Mouse (Mus musculus) kidney, adult 2 months (tissue): ENCODE results near the gene Ramac. TPM values are rescaled to one million over a fixed set of nuclear protein-coding genes. Genes with fewer than 3 reads are reported as not detected.

Experiments used
- DNase-seq: peaks from one replicate; pipeline ENCODE4 v3.0.0; 2021
- H3K27ac ChIP-seq: fragments of 200-500 bp; 2 replicates; pipeline ENCODE4 v1.5.1; 2012; ENCODE audit warnings: low read depth, low read length, control low read depth, inconsistent platforms; ENCODE audit not compliant: insufficient read depth
- H3K27me3 ChIP-seq: fragments of 200-500 bp; replicated peaks from 2 replicates; pipeline ENCODE4 v1.6.1; 2012; ENCODE audit warnings: mild to moderate bottlenecking, moderate library complexity, low read length, inconsistent platforms; ENCODE audit not compliant: control insufficient read depth, insufficient read depth
- H3K36me3 ChIP-seq: fragments of 200-500 bp; 2 replicates; pipeline ENCODE4 v1.6.1; 2012; ENCODE audit warnings: mild to moderate bottlenecking, moderate library complexity, low read length, inconsistent platforms; ENCODE audit not compliant: control insufficient read depth, insufficient read depth
- H3K4me1 ChIP-seq: fragments of 200-500 bp; 2 replicates; pipeline ENCODE4 v1.6.1; 2011; ENCODE audit warnings: low read length; ENCODE audit not compliant: control insufficient read depth, insufficient read depth
- H3K4me3 ChIP-seq: fragments of 200-500 bp; 2 replicates; pipeline ENCODE4 v1.5.1; 2011; ENCODE audit warnings: mild to moderate bottlenecking, low read depth, low read length, control low read depth; ENCODE audit not compliant: insufficient read depth
- CTCF ChIP-seq: fragments of 200-500 bp; conservative IDR thresholded peaks from 2 replicates; pipeline ENCODE4 v1.5.1; 2011; ENCODE audit warnings: low read depth, mild to moderate bottlenecking, control low read depth, low read length, moderate library complexity, mixed read lengths; ENCODE audit not compliant: insufficient read depth, insufficient read length
- POLR2A ChIP-seq: fragments of 200-500 bp; IDR thresholded peaks from one replicate; pipeline ENCODE4 v1.6.1; 2011; ENCODE audit warnings: low read depth, low read length, control low read depth
- WGBS: fragments of 180-500 bp; shearing (Covaris S2); methylation state at CpG from one replicate; pipeline ENCODE4 v1.1.7; 2018; 5-methylcytosine and 5-hydroxymethylcytosine counted together
- polyA plus RNA-seq: library from polyadenylated mRNA; depleted of rRNA; stranded (reverse); fragments of >200 nt; gene quantifications from 2 replicates; pipeline ENCODE4 v1.2.3, GENCODE M21; 2012; rRNA removed

Ramac gene
- polyA plus RNA-seq, 1 experiment, result 23.8 TPM

DNA sequence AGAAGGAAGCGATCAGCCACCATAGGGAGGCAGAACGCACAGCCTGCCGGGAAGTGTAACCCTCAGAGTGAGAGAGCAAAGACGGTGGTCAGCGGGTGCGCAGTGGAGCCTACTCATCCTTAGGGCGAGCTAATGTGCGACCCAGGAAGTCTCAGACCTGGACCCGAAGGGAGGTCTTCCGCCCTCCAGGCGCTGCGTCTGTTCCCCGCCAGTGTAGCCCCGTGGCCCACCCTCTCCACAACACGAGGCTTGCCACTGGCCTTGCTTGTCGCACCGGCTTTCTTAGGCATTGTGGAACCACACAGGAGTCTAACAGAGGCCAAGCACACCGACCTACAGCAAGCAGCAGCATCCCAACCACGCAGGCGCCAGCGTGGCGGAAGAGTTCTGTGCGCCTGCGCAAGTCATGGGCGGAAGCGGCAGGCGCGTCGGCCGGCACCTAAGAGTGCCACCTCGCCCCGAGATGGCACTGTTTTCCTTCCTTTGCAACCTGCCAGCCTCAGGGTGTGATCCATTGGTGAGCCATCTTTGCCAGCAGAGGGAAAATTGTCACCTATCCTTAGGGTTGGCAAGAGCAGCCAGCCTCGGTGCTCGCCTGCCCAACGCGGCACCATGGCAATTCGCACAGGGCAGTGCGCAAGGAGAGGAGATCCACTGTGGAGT lies 26.5 kb downstream of the Ramac start, which contains the start of gene 3110040N11Rik:
TSS of gene 3110040N11Rik (minus strand) at position 384 of the 663 bp plus-strand sequence.
- under 1% methylated on average over 38 of the region's 38 CpGs for WGBS
- peaks cover 9% of the 10 kb centered on the region; the same call in 1 of the 2 replicates for H3K4me1 ChIP-seq
- no peaks in the 10 kb centered on the region for H3K36me3 ChIP-seq
- no peaks in the 10 kb centered on the region for H3K27me3 ChIP-seq
- TF ChIP-seq CTCF (peak; percentile 64), POLR2A (peak; percentile 86)
- peak within 1 kb of the TSS; percentile 89 for H3K4me3 ChIP-seq
- DNase-seq, result peak; percentile 87
- peak within 1 kb of the TSS; percentile 76 for H3K27ac ChIP-seq

DNA sequence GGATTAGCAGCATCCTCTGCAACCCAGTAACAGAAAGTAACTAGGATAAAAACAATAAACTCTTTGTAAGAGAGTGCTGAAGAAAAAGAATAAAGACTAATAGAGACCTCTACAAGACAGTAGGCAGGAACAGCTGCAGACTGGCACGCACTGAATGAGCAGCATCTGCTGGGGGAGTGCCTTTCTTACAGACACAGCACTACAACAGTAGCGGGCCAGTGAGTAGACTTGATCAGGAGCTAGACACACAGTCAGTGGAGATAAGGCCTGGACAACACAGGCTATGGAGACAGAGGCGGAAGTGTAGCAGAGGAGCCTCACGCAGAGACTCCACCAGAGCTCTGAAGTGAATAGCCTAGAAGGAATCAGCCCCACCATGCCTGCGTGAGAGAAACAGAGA lies 43.3 kb downstream of the Ramac start:
- TF ChIP-seq POLR2A (no peak), CTCF (no peak)
- Histone ChIP-seq H3K27me3 (no peaks in the 10 kb centered on the region), H3K27ac (no peak overlapping the region), H3K4me3 (no peak overlapping the region), H3K4me1 (no peaks in the 10 kb centered on the region), H3K36me3 (no peaks in the 10 kb centered on the region)
- WGBS, result 89% methylated on average over 5 of the region's 5 CpGs
- no peak for DNase-seq

Other genes with a start within 250 kb of the Ramac start
- 0.24 and 0.66 TPM in 2 replicates for gene Fsd2, start 196.0 kb upstream of the Ramac start, polyA plus RNA-seq
- 14.1 and 16.0 TPM in 2 replicates for gene Whamm, start 191.7 kb upstream of the Ramac start, polyA plus RNA-seq
- 0.96 and 1.1 TPM in 2 replicates for gene Homer2, start 55.4 kb upstream of the Ramac start, polyA plus RNA-seq
- gene 3110040N11Rik, start 26.6 kb downstream of the Ramac start, polyA plus RNA-seq, result 36.8 and 40.3 TPM in 2 replicates
- 24.3 and 28.1 TPM in 2 replicates for gene Btbd1, start 66.5 kb downstream of the Ramac start, polyA plus RNA-seq
- not detected in 2 replicates for gene Gm10160, start 92.9 kb downstream of the Ramac start, polyA plus RNA-seq
- gene Tm6sf1, start 96.1 kb downstream of the Ramac start, polyA plus RNA-seq, result 16.8 and 17.0 TPM in 2 replicates
- 1.5 TPM in 2 replicates for gene Hdgfl3, start 171.5 kb downstream of the Ramac start, polyA plus RNA-seq
- gene Bnc1, start 229.4 kb downstream of the Ramac start, polyA plus RNA-seq, result 0.05 and 0.11 TPM in 2 replicates